Mouse (Mus musculus) kidney, embryonic 16.5 days (tissue): ENCODE measurements at regions not wholly inside any gene's neighbourhood (a gene's known extent, or its start where the extent isn't known, plus 50 kb on each side); places are given as distances from the start of the nearest gene placed in this dataset.
"Not testable (repeated sequence)": the region's sequence is repeated elsewhere in the genome, so short reads cannot be mapped to it uniquely, and the experiment has no call there.

ENCODE experiments used
- ATAC-seq: fragments of 200-750 bp; cut with Nextera tagmentation; 2 replicates; pipeline ENCODE4 v1.8.0; 2017; ENCODE audit warnings: moderate TSS enrichment; ENCODE audit not compliant: low FRiP score, low TSS enrichment
- H3K27ac ChIP-seq: fragments of 300-500 bp; sonication (generic); 2 replicates; pipeline ENCODE4 v1.5.1; 2014; ENCODE audit warnings: low read length
- H3K27me3 ChIP-seq: fragments of 300-500 bp; sonication (generic); 2 replicates; pipeline ENCODE4 v1.6.1; 2014; ENCODE audit warnings: low read length, control low read depth, mixed read lengths; ENCODE audit not compliant: insufficient read depth
- H3K36me3 ChIP-seq: fragments of 300-500 bp; sonication (generic); 2 replicates; pipeline ENCODE4 v1.6.1; 2014; ENCODE audit warnings: low read length, control low read depth, mixed read lengths; ENCODE audit not compliant: insufficient read depth
- H3K4me1 ChIP-seq: fragments of 300-500 bp; sonication (generic); 2 replicates; pipeline ENCODE4 v1.6.1; 2014; ENCODE audit warnings: low read length, control low read depth, mixed read lengths; ENCODE audit not compliant: insufficient read depth
- H3K4me2 ChIP-seq: fragments of 300-500 bp; sonication (generic); replicated peaks from 2 replicates; pipeline ENCODE4 v1.6.1; 2014; ENCODE audit warnings: low read depth, low read length
- H3K4me3 ChIP-seq: fragments of 300-500 bp; sonication (generic); 2 replicates; pipeline ENCODE4 v1.5.1; 2014; ENCODE audit warnings: mild to moderate bottlenecking, low read length
- H3K9ac ChIP-seq: fragments of 300-500 bp; sonication (generic); replicated peaks from 2 replicates; pipeline ENCODE4 v1.6.1; 2014; ENCODE audit warnings: low read length
- H3K9me3 ChIP-seq: fragments of 300-500 bp; sonication (generic); 2 replicates; pipeline ENCODE4 v1.6.1; 2016; ENCODE audit warnings: low read length, control low read depth
- WGBS: fragments of 180-500 bp; shearing (Covaris S2); extraction: QIAGEN DNeasy Blood & Tissue Kit; methylation state at CpG from one replicate; pipeline ENCODE4 v1.1.7; 2014; 5-methylcytosine and 5-hydroxymethylcytosine counted together

- Histone ChIP-seq H3K27me3 (no peaks in the 10 kb centered on the region), H3K4me2 (no peak overlapping the region), H3K4me1 (no peaks in the 10 kb centered on the region), H3K4me3 (no peak overlapping the region), H3K9me3 (no peaks in the 10 kb centered on the region), H3K36me3 (no peaks in the 10 kb centered on the region), H3K27ac (no peak overlapping the region), H3K9ac (no peak overlapping the region)
- ATAC-seq: no peak
- WGBS: 96% methylated on average over 1 of the region's 1 CpGs
These were observed 487.8 kb downstream of the Ets1 start for GRCm38 (mm10) chr9:33123841-33124240.

DNA sequence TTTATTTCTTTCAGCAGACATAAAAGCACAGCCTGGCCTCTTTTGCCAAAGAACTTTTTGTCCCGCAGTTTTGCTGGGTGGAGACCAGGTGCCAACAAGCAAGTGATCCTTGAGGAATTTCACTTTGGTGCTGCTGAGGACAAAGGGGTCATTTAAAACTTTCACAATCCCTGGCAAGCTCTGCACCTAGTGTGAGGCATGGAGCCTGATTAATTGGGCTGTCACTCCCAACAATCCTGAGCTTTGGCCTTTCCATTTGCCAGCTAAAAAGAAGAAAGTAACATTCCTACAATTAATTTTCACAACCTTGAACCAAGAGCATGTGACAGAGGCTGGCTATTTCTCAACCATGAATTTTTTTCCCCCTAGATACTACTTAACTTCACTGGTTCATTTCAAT lies 516.2 kb downstream of the Ets1 start:
- no peak overlapping the region for H3K4me2 ChIP-seq
- no peaks in the 10 kb centered on the region; the same call in 1 of the 2 replicates for H3K4me1 ChIP-seq
- WGBS: 10% methylated on average over 1 of the region's 1 CpGs
- H3K9me3 ChIP-seq: no peaks in the 10 kb centered on the region
- H3K27me3 ChIP-seq: no peaks in the 10 kb centered on the region
- no peak overlapping the region for H3K27ac ChIP-seq
- no peaks in the 10 kb centered on the region for H3K36me3 ChIP-seq
- no peak overlapping the region for H3K4me3 ChIP-seq
- no peak for ATAC-seq
- no peak overlapping the region for H3K9ac ChIP-seq

DNA sequence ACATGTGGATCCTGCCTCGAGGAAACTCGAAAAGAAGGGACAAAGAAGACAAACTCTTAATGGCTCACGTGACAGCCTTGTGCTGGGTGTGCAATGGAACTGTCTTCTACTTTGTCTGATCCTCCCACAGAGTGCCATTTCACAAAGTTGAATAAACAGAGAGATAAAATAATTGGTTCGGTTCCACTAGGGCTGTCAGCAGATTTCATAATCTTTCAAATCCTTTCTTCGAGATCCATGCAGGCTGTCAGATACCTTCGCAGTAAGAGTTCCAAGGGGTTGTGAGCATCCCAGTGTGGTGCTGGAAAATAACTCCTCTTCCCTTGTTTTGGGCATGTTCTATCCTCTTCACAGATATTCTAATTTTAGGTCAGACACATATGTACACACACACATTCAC lies 532.1 kb downstream of the Ets1 start:
- Histone ChIP-seq H3K9me3 (no peaks in the 10 kb centered on the region), H3K4me1 (no peaks in the 10 kb centered on the region), H3K27me3 (no peaks in the 10 kb centered on the region), H3K4me2 (no peak overlapping the region), H3K9ac (no peak overlapping the region), H3K4me3 (no peak overlapping the region), H3K27ac (no peak overlapping the region), H3K36me3 (no peaks in the 10 kb centered on the region)
- 64% methylated on average over 6 of the region's 6 CpGs for WGBS
- no peak for ATAC-seq

GRCm38 (mm10) chr9:33169093-33169492 lies 533.1 kb downstream of the Ets1 start:
- not testable (repeated sequence) for H3K27me3 ChIP-seq, H3K4me3 ChIP-seq, ATAC-seq, H3K9me3 ChIP-seq, H3K9ac ChIP-seq, H3K36me3 ChIP-seq, H3K27ac ChIP-seq, H3K4me2 ChIP-seq, H3K4me1 ChIP-seq
- 87% methylated on average over 1 of the region's 1 CpGs for WGBS

GRCm38 (mm10) chr9:33180066-33180465 lies 544.0 kb downstream of the Ets1 start:
- Histone ChIP-seq H3K9ac (no peak overlapping the region), H3K4me2 (no peak overlapping the region), H3K36me3 (no peaks in the 10 kb centered on the region), H3K27ac (no peak overlapping the region), H3K27me3 (no peaks in the 10 kb centered on the region), H3K9me3 (no peaks in the 10 kb centered on the region), H3K4me1 (no peaks in the 10 kb centered on the region), H3K4me3 (no peak overlapping the region)
- no peak for ATAC-seq

- H3K4me2 ChIP-seq: no peak overlapping the region
- no peak for ATAC-seq
- 74% methylated on average over 3 of the region's 3 CpGs for WGBS
These were observed 551.2 kb downstream of the Ets1 start for GRCm38 (mm10) chr9:33187187-33187586.

GRCm38 (mm10) chr9:33209083-33209482 lies 573.1 kb downstream of the Ets1 start:
- ATAC-seq: no peak
- Histone ChIP-seq H3K9ac (no peak overlapping the region), H3K27me3 (no peaks in the 10 kb centered on the region), H3K27ac (no peak overlapping the region), H3K36me3 (no peaks in the 10 kb centered on the region), H3K4me2 (no peak overlapping the region), H3K9me3 (no peaks in the 10 kb centered on the region), H3K4me3 (no peak overlapping the region), H3K4me1 (no peaks in the 10 kb centered on the region)
- 81% methylated on average over 2 of the region's 2 CpGs for WGBS

More at GRCm38 (mm10) chr9:33187187-33187586, 551.2 kb downstream of the Ets1 start:
- H3K9me3 ChIP-seq: no peaks in the 10 kb centered on the region
- no peaks in the 10 kb centered on the region for H3K4me1 ChIP-seq
- H3K4me3 ChIP-seq: no peak overlapping the region
- H3K36me3 ChIP-seq: no peaks in the 10 kb centered on the region
- no peak overlapping the region for H3K27ac ChIP-seq
- H3K9ac ChIP-seq: no peak overlapping the region
- no peaks in the 10 kb centered on the region for H3K27me3 ChIP-seq

DNA sequence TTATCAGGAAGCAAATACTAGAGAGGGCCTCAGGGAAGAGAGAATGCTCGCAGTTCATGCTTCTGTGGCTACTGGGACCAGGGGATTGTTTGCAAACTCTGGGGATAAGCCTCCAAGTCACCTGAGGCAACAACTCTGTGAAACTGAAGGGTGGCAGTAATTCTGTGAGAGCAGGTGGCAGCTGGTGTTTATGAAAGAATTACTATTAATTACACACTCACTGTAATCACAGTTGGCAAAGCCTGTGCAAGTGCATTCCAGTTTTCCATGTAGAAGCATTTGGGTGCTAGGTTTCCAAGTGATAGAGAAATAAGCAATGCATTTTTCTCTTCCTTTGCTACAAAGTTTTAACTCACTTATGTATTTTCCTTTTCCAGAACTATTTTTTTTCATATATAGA lies 578.5 kb downstream of the Ets1 start:
- H3K9ac ChIP-seq: no peak overlapping the region
- no peaks in the 10 kb centered on the region for H3K27me3 ChIP-seq
- H3K4me2 ChIP-seq: no peak overlapping the region
- no peak overlapping the region for H3K27ac ChIP-seq
- WGBS: 80% methylated on average over 1 of the region's 1 CpGs
- H3K4me1 ChIP-seq: no peaks in the 10 kb centered on the region
- no peak overlapping the region for H3K4me3 ChIP-seq
- ATAC-seq: no peak
- no peaks in the 10 kb centered on the region for H3K36me3 ChIP-seq
- H3K9me3 ChIP-seq: no peaks in the 10 kb centered on the region

- Histone ChIP-seq H3K9me3 (no peaks in the 10 kb centered on the region), H3K36me3 (no peaks in the 10 kb centered on the region), H3K9ac (no peak overlapping the region), H3K27me3 (no peaks in the 10 kb centered on the region), H3K4me2 (no peak overlapping the region), H3K27ac (no peak overlapping the region), H3K4me1 (no peaks in the 10 kb centered on the region), H3K4me3 (no peak overlapping the region)
- no peak for ATAC-seq
- 86% methylated on average over 4 of the region's 4 CpGs for WGBS
These were observed 585.0 kb downstream of the Ets1 start for GRCm38 (mm10) chr9:33220981-33221380.

DNA sequence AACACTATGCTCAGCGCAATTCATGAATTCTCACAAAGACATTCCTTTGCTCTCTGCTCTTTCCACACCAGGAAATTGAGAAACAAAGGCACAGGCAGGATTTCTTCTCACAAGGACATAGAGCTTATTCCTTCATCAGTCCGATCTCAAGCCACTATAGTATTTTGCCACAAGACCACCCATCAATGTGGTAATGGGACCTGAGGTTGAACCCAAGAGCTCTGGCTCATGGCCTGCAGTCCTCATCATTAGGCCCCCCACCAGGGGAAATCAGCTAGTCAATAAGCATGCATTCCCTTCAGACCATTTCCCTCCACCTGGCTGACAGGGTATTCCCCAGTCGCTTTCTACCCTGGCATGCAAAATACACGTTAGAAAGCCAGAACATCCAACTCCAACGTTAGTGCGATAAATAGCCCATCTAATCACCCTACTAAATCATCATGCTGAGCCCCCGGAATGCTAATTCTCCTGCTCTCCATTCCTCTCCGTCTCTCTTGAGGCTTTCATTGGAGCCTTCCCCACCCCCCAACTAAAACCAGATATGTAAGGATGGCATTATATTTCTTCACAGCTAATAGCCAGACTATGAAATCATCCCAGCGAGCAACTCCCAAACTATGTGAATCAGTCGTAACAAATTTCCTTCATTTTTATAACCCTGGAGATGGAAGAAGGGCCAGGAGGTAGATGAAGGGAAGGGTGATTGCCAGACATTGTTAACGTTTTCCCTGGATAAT lies 586.2 kb downstream of the Ets1 start:
- Histone ChIP-seq H3K9ac (no peak overlapping the region), H3K27me3 (no peaks in the 10 kb centered on the region), H3K4me2 (no peak overlapping the region), H3K36me3 (no peaks in the 10 kb centered on the region), H3K4me1 (no peaks in the 10 kb centered on the region), H3K4me3 (no peak overlapping the region), H3K9me3 (no peaks in the 10 kb centered on the region), H3K27ac (no peak overlapping the region)
- ATAC-seq: no peak
- WGBS: 72% methylated on average over 11 of the region's 11 CpGs
